Mouse (Mus musculus) stomach, postnatal 0 days (tissue): ENCODE data around the gene Map2k7. TPM values are rescaled to one million over a fixed set of nuclear protein-coding genes. Genes with fewer than 3 reads are reported as not detected.
"Not testable (repeated sequence)": the region's sequence is repeated elsewhere in the genome, so short reads cannot be mapped to it uniquely, and the experiment has no call there.

Source experiments
- ATAC-seq: fragments of 200-750 bp; cut with Nextera tagmentation; 2 replicates; pipeline ENCODE4 v1.8.0; 2017; ENCODE audit not compliant: low FRiP score, low TSS enrichment
- DNase-seq: peaks from one replicate; pipeline ENCODE4 v3.0.0-alpha.2; 2016; ENCODE audit warnings: low spot score
- H3K27ac ChIP-seq: fragments of 300-500 bp; sonication (generic); replicated peaks from 2 replicates; pipeline ENCODE4 v1.5.1; 2014; ENCODE audit warnings: mild to moderate bottlenecking, control low read depth
- H3K27me3 ChIP-seq: fragments of 300-500 bp; sonication (generic); 2 replicates; pipeline ENCODE4 v1.6.1; 2014; ENCODE audit warnings: low read length; ENCODE audit not compliant: control insufficient read depth, insufficient read depth
- H3K36me3 ChIP-seq: fragments of 300-500 bp; sonication (generic); 2 replicates; pipeline ENCODE4 v1.6.1; 2014; ENCODE audit warnings: low read length, mixed read lengths; ENCODE audit not compliant: control insufficient read depth, insufficient read depth
- H3K4me1 ChIP-seq: fragments of 300-500 bp; sonication (generic); replicated peaks from 2 replicates; pipeline ENCODE4 v1.6.1; 2014; ENCODE audit warnings: antibody characterized with exemption; ENCODE audit not compliant: control insufficient read depth, insufficient read depth
- H3K4me2 ChIP-seq: fragments of 300-500 bp; sonication (generic); replicated peaks from 2 replicates; pipeline ENCODE4 v1.6.1; 2014; ENCODE audit warnings: low read depth, mild to moderate bottlenecking, control low read depth, moderate library complexity
- H3K4me3 ChIP-seq: fragments of 300-500 bp; sonication (generic); 2 replicates; pipeline ENCODE4 v1.5.1; 2014; ENCODE audit warnings: low read depth, low read length, control low read depth
- H3K9ac ChIP-seq: fragments of 300-500 bp; sonication (generic); 2 replicates; pipeline ENCODE4 v1.6.1; 2014; ENCODE audit warnings: mild to moderate bottlenecking, low read length, control low read depth, mixed read lengths
- H3K9me3 ChIP-seq: fragments of 300-500 bp; sonication (generic); 2 replicates; pipeline ENCODE4 v1.6.1; 2016; ENCODE audit warnings: low read length; ENCODE audit not compliant: control insufficient read depth
- CTCF ChIP-seq: IDR thresholded peaks from 2 replicates; pipeline ENCODE4 v1.5.1; 2016; ENCODE audit warnings: antibody characterized with exemption, low read depth, mild to moderate bottlenecking, moderate library complexity
- EP300 ChIP-seq: optimal IDR thresholded peaks from 2 replicates; pipeline ENCODE3; 2016; ENCODE audit warnings: antibody characterized with exemption
- WGBS: fragments of 180-500 bp; shearing (Covaris S2); extraction: QIAGEN DNeasy Blood & Tissue Kit; methylation state at CpG from one replicate; pipeline ENCODE4 v1.1.7; 2014; 5-methylcytosine and 5-hydroxymethylcytosine counted together
- polyA plus RNA-seq: library from polyadenylated mRNA; unstranded; fragments of >200 nt; fragmentation: Nextera tagmentation; extraction: Ambion mirVana; gene quantifications from 2 replicates; pipeline ENCODE4 v1.2.1, GENCODE M21; 2015

Gene Map2k7
- polyA plus RNA-seq, 1 experiment from 2014 or later, result 15.7 TPM

- H3K27me3 ChIP-seq, result no peaks in the 10 kb centered on the region
- peak; percentile 91 for ATAC-seq
- H3K4me1 ChIP-seq, result peaks cover 3% of the 10 kb centered on the region; the same call in 1 of the 2 replicates
- peaks cover 6% of the 10 kb centered on the region; the same call in 1 of the 2 replicates for H3K36me3 ChIP-seq
- peak within 1 kb of the TSS; percentile 89 for H3K9ac ChIP-seq
- peak; percentile 97 for DNase-seq
- peak within 1 kb of the TSS; percentile 88 for H3K27ac ChIP-seq
- H3K9me3 ChIP-seq, result no peaks in the 10 kb centered on the region
- TF ChIP-seq CTCF (no peak), EP300 (no peak)
- peak within 1 kb of the TSS; percentile 79 for H3K4me2 ChIP-seq
- H3K4me3 ChIP-seq, result peak within 1 kb of the TSS; percentile 82
- 1% methylated on average over 69 of the region's 69 CpGs for WGBS
Measured at GRCm38 (mm10) chr8:4252934-4253841, 14.6 kb downstream of the Map2k7 start, which contains the start of gene Snapc2. Gene Snapc2 (plus strand): TSS chr8:4253080.

DNA sequence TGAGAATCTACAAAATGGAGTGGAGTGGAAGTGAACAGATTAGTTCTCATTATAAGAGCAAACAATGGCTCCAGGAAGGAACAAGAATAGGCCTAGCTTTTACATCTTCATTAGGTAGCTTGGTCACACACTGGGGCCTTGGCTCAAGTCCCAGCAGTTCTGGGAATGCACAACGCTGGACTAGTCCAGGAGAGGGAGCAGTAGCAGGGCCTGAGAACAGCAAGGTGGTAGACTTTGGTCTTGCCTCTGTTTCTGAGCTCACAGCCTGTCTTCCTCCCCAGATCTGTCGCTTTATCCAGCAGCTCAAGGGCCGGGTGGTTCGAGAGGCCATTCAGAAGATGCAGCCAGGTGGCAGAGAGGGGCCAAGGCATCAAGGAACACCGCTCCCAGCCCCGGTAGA, 15.5 kb downstream of the Map2k7 start:
- 52% methylated on average over 6 of the region's 6 CpGs for WGBS
- peak; percentile 81 for DNase-seq
- H3K9ac ChIP-seq, result no peak overlapping the region
- peaks cover 3% of the 10 kb centered on the region; the same call in 1 of the 2 replicates for H3K4me1 ChIP-seq
- 0 out of 2 replicates have a peak, but pooled peaks have one; percentile 17 for ATAC-seq
- peak overlapping the region; percentile 88 for H3K27ac ChIP-seq
- H3K27me3 ChIP-seq, result no peaks in the 10 kb centered on the region
- peaks cover 6% of the 10 kb centered on the region; the same call in 1 of the 2 replicates for H3K36me3 ChIP-seq
- peak overlapping the region; percentile 82 for H3K4me3 ChIP-seq
- peak overlapping the region; percentile 79 for H3K4me2 ChIP-seq
- no peak for TF ChIP-seq EP300
- peak; percentile 77 for TF ChIP-seq CTCF
- no peaks in the 10 kb centered on the region for H3K9me3 ChIP-seq

DNA sequence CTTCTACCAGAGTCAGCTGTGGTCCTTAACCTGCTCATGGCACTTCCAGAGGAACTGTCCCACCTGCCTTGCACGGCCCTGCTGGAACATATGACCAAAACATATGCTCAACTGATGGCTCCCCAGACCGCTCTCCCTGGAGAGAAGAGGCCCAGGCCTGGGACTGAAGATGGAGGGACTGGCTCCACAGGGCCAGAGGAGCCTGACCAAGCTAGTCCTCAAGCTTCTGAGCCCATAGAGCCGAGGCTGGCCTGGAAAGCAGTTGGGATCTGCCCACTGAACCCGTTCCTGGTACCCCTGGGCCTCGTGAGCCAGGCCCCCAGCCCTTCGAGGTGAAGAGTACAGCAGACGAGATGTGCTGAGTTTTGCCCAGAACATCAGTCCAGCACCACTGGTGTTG, 16.9 kb downstream of the Map2k7 start:
- ATAC-seq, H3K4me3 ChIP-seq, H3K4me1 ChIP-seq, H3K4me2 ChIP-seq, H3K27me3 ChIP-seq, H3K36me3 ChIP-seq, H3K9me3 ChIP-seq, H3K9ac ChIP-seq, H3K27ac ChIP-seq, DNase-seq: not testable (repeated sequence)
- WGBS, result 82% methylated on average over 7 of the region's 7 CpGs

- Histone ChIP-seq H3K4me1 (peaks cover 3% of the 10 kb centered on the region; the same call in 1 of the 2 replicates), H3K27ac (peak overlapping the region; percentile 82), H3K36me3 (peaks cover 13% of the 10 kb centered on the region), H3K27me3 (no peaks in the 10 kb centered on the region), H3K9me3 (no peaks in the 10 kb centered on the region), H3K4me2 (no peak overlapping the region), H3K4me3 (no peak overlapping the region), H3K9ac (no peak overlapping the region)
- ATAC-seq (no peak), DNase-seq (no peak)
- WGBS, result 45% methylated on average over 4 of the region's 4 CpGs
- TF ChIP-seq EP300 (no peak), CTCF (no peak)
Measured at GRCm38 (mm10) chr8:4256911-4257310, 18.4 kb downstream of the Map2k7 start.

GRCm38 (mm10) chr8:4257350-4257749, 18.8 kb downstream of the Map2k7 start:
- no peak overlapping the region for H3K4me3 ChIP-seq
- TF ChIP-seq EP300 (no peak), CTCF (no peak)
- no peaks in the 10 kb centered on the region for H3K27me3 ChIP-seq
- peaks cover 17% of the 10 kb centered on the region for H3K36me3 ChIP-seq
- DNase-seq (no peak), ATAC-seq (no peak)
- H3K9me3 ChIP-seq, result no peaks in the 10 kb centered on the region
- peak overlapping the region; percentile 61 for H3K27ac ChIP-seq
- WGBS, result 69% methylated on average over 4 of the region's 4 CpGs
- H3K4me2 ChIP-seq, result no peak overlapping the region
- H3K4me1 ChIP-seq, result peaks cover 2% of the 10 kb centered on the region; the same call in 1 of the 2 replicates
- H3K9ac ChIP-seq, result no peak overlapping the region

DNA sequence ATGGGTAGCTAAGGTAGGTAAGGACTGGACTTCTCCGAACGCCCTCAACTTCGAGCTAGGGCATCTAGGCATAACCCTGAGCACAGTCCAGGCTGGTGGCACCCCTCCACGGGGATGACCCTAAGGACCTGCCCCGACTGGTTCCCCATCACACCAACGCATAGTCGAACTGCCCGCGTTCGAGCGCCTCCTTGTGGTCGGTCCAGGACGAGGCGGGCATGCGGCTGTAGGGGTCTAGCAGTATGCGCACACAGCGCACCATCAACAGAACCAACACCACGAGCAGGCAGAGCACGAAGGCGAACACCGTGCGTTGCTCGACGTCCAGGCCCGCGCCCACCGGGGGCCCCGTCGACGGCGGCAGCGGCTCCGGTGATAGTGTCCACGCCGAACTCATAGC, 19.7 kb downstream of the Map2k7 start:
- Histone ChIP-seq H3K27me3 (no peaks in the 10 kb centered on the region), H3K4me2 (peak overlapping the region; percentile 94), H3K9ac (peak overlapping the region; percentile 67), H3K27ac (peak overlapping the region; percentile 61), H3K4me1 (no peaks in the 10 kb centered on the region; the same call in 1 of the 2 replicates), H3K9me3 (no peaks in the 10 kb centered on the region), H3K4me3 (peak overlapping the region; percentile 62), H3K36me3 (peaks cover 21% of the 10 kb centered on the region)
- ATAC-seq (peak; percentile 62), DNase-seq (peak; percentile 84)
- TF ChIP-seq CTCF, result peak; percentile 94
- TF ChIP-seq EP300, result no peak
- 4% methylated on average over 35 of the region's 35 CpGs for WGBS
